ENCODE assay signal across 17 mouse cellular contexts in the genomic region with DNA sequence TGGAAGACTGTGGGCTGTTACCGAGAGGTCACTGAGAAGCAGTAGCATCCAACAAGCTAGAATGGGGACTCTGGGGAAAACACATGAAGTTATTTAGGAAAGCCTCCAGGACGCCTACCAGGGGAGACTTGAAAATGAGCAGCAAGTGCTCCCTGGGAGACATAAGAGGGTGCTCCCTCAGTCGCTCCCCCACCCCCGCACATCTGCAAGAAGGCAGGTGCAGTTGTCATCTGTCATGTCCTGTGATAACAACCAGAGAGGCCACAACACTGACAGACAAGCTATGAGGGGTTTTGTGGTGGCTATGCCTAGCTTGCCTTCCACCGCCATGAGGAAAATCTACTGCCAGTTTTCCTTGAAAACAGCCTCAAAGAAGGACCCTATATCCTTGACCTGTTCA.
"Had no signal": no experiment of that assay in that cellular context is flagged by ENCODE, and none has a peak within 500 bp of the region (broad histone marks: within the 10 kb centered on the region; RNA-seq: fewer than 3 reads in every experiment).

No protein-coding gene starts in this region.

- H3K36me3 ChIP-seq: limb, embryonic 13.5 days had no signal

- H3K4me3 ChIP-seq: limb, embryonic 10.5 days; limb, embryonic 13.5 days had no signal

- DNase-seq: kidney, adult 9 months; kidney, postnatal 14 days; liver; liver, postnatal 0 days; lung, embryonic 14.5 days; midbrain, embryonic 14.5 days; right cerebral cortex, postnatal 4 days; thymus, adult 2 months; thymus, postnatal 14 days; thymus, postnatal 4 days had no signal

- H3K9me3 ChIP-seq: limb, embryonic 10.5 days; limb, embryonic 13.5 days had no signal

- H3K4me2 ChIP-seq: limb, embryonic 13.5 days; lung, embryonic 14.5 days; midbrain, embryonic 11.5 days had no signal

- H3K9ac ChIP-seq: limb, embryonic 13.5 days; liver, embryonic 14.5 days; liver, postnatal 0 days; lung, embryonic 14.5 days had no signal

- ATAC-seq: liver, postnatal 0 days; lung, postnatal 0 days had no signal

- H3K27ac ChIP-seq: limb, embryonic 10.5 days; limb, embryonic 13.5 days; liver, embryonic 14.5 days; macrophage; stomach, postnatal 0 days had no signal

- H3K27me3 ChIP-seq: limb, embryonic 13.5 days had no signal
